Mouse (Mus musculus): ENCODE results near the gene Gabbr2.

GRCm38 (mm10) chr4:46728231-46728630 is 263.4 kb downstream of the Gabbr2 start:
- TF ChIP-seq EP300 (IDR thresholded peaks at IDR 0.05; ENCODE audit: insufficient read depth, low read depth, low read length) (no peak), CTCF (IDR thresholded peaks at IDR 0.05; ENCODE audit: low read depth, low read length) (no peak)

All from ES-Bruce4 (cell line).